Mouse (Mus musculus): ENCODE measurements around the gene Plekhg5.

DNA sequence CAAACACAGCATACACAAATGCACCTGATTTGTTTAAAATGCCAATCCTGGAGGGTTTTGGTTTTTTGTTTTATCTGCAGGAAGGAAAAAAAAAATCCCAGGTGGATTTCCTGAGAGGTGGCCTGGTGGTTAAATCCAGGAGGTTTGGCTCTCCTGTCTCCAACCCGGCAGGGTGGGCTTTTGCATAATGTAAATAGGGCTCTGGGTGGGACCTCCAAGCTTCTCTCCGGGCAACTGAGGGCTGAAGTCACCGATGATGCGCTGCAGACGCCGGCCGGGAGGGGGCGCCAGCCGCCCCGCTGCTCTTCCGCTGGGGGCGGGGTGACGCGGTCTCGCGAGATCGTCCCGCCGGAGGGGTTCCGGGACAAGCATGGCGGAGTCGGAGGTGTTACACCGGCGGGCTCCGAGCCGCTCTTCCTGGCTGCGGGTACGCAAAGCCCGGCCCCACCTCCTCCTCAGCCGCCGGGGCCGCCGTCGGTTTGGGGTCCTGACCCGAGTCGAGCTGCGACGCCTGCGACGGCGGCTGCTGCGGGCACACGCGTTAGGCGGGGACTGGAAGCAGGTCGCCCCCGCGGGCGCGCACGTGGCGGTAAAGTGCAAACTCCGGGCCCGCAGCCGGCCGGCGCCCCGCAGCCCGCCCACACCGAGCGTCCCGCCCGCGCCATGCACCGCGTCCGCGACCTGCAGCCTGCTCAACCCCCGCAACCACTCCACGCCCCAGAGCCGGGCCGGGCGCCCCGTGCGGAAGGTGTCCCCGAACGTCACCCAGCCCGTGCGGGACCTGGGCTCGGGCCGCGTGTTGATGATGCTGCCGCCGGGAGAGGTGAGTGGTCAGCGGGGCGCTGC lies 33.1 kb upstream of the Plekhg5 start, which contains the start of gene Nol9:
- TF ChIP-seq POLR2A (IDR thresholded peaks at IDR 0.05; ENCODE audit: borderline replicate concordance, extremely low read depth, low read depth, low read length) (peak; percentile 74; the same call in 1 of the 2 replicates), CTCF (IDR thresholded peaks at IDR 0.05; ENCODE audit: insufficient read depth, low read length) (peak; percentile 59)
